Mouse (Mus musculus) testis, postnatal 10 days (tissue): ENCODE data around the gene Erich4.
"Not testable (repeated sequence)": the region's sequence is repeated elsewhere in the genome, so short reads cannot be mapped to it uniquely, and the experiment has no call there.

ENCODE experiments used
- DNase-seq: peaks from one replicate; pipeline ENCODE4 v3.0.0; 2021; ENCODE audit warnings: low spot score

Erich4 gene

GRCm38 (mm10) chr7:25576793-25577437, 38.8 kb downstream of the Erich4 start:
- not testable (repeated sequence) for DNase-seq

DNA sequence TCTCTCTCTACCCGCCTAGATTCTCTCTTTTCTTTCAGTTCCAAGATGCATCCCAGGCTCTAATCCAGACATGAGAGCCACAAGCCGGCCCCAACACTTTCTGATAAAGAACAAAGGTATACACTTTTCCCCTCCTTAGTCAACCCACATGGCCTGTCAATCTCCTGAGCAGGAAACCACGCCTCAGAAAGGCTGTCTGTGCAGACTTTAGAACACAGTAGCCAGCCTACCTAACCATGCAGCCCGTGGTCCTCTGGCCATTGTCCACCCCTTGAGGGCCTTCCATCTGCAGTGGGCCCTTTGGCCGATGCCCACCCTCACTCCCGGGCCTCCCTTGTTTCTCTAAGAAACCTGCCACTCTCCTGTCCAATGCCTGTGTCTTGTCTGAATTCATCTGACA, 39.4 kb downstream of the Erich4 start:
- DNase-seq: not testable (repeated sequence)

DNA sequence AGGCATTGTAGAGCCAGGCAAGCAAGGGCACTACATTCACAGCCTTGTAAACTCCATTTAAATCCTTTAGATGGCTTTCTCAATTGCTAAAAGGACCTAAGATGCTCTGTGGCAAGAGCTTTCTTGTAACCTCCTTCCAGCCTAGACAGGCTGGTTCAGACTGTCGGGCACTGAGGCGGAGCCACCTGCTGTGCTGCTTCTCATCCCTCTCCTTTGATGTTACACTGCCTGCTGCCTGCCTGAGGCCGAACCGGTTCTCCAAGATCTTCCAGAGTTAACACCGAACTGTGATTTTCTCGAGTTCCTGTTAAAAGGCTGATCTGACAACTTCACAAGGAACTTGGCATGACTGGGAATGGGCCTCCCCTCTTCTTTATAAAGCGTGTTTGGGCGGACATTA, 39.8 kb downstream of the Erich4 start:
- DNase-seq: no peak

DNA sequence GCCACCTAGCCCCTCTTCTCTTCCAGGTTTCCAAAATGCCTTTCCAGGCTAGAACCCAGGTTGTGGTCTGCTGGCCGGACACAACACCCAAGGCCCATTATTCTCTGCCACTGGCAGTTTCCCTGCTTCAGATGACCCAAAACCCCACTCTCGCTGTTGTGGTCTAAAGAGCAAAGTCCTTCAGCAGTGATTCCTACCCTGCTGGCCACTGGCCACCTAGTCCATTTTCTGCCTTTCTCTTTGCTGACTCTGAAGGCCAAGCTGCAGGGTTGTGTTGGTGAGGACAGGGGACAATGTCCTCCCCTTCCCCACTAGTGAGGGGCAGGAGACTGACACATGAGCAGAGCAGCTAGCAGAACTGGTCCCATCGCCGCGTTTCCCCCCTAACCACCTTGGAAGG, 40.6 kb downstream of the Erich4 start:
- DNase-seq: no peak

DNA sequence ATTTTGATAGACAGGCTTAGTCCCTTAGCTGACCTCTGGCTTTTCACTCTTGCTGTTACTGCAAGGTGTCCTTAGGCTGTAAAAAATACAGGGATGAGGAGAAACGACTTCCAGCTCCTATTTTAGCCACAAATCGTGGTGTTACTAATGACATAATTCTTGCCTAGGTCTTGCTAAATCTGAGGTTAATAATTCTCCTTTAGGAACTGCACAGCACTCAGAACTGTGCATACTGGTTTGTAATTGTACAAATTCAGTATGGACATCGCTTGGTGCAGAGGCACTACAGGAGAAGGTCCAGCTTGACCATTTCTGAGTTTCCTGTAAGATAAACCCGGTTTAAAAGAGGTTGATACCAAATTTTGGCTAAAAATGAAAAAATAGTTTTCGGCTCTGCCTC, 41.9 kb downstream of the Erich4 start:
- not testable (repeated sequence) for DNase-seq

GRCm38 (mm10) chr7:25568721-25569120, 47.0 kb downstream of the Erich4 start:
- DNase-seq: no peak
